ENCODE assay signal across 23 mouse cellular contexts in genomic region chr2:36172574-36172973, GRCm38 (mm10). TPM values are rescaled to one million over a fixed set of nuclear protein-coding genes. Genes with fewer than 3 reads are reported as not detected.
DNase-seq lines count a peak whose midpoint lies in the region; ATAC-seq and TF ChIP-seq lines count a peak whose summit lies in the region.
"Had no signal": no experiment of that assay in that cellular context is flagged by ENCODE, and none has a peak within 500 bp of the region (broad histone marks: within the 10 kb centered on the region; RNA-seq: fewer than 3 reads in every experiment).

No protein-coding gene starts in this region.

- no peaks in the 10 kb centered on the region for H3K4me1 ChIP-seq in kidney, postnatal 0 days (replicated peaks; ENCODE audit: insufficient read depth, low read length)
- H3K4me1 ChIP-seq in kidney, adult 2 months (ENCODE audit: control insufficient read depth, insufficient read depth, low read length): no peaks in the 10 kb centered on the region
- H3K4me1 ChIP-seq in liver, embryonic 16.5 days (ENCODE audit: control insufficient read depth, low read depth, low read length): no peaks in the 10 kb centered on the region
- H3K4me1 ChIP-seq in liver, embryonic 11.5 days (replicated peaks; ENCODE audit: control insufficient read depth, insufficient read depth, low read length): no peaks in the 10 kb centered on the region
- no peaks in the 10 kb centered on the region for H3K4me1 ChIP-seq in midbrain, embryonic 11.5 days (ENCODE audit: control insufficient read depth, insufficient read depth, low read length)
- H3K4me1 ChIP-seq in midbrain, embryonic 10.5 days: no peaks in the 10 kb centered on the region
- peaks cover 11% of the 10 kb centered on the region for H3K4me1 ChIP-seq in hindbrain, embryonic 13.5 days (replicated peaks)
- H3K4me1 ChIP-seq: neural tube, embryonic 15.5 days had no signal

- 0 out of 2 replicates have a peak, but pooled peaks cover 9% of the 10 kb centered on the region for H3K36me3 ChIP-seq in kidney, postnatal 0 days (ENCODE audit: insufficient read depth, low read length)
- no peaks in the 10 kb centered on the region; the same call in none of the 2 replicates for H3K36me3 ChIP-seq in kidney, adult 2 months (ENCODE audit: control insufficient read depth, insufficient read depth, low read length)
- H3K36me3 ChIP-seq in liver, embryonic 16.5 days (ENCODE audit: control insufficient read depth, insufficient read depth): peaks cover 3% of the 10 kb centered on the region; the same call in 1 of the 2 replicates
- peaks cover 2% of the 10 kb centered on the region; the same call in 1 of the 2 replicates for H3K36me3 ChIP-seq in liver, embryonic 11.5 days (ENCODE audit: control insufficient read depth, insufficient read depth, low read length)
- H3K36me3 ChIP-seq in midbrain, embryonic 11.5 days (ENCODE audit: control insufficient read depth, insufficient read depth, low read length): no peaks in the 10 kb centered on the region
- H3K36me3 ChIP-seq in midbrain, embryonic 10.5 days: peaks cover 9% of the 10 kb centered on the region
- H3K36me3 ChIP-seq in hindbrain, embryonic 13.5 days: peaks cover 21% of the 10 kb centered on the region

- H3K27me3 ChIP-seq in kidney, postnatal 0 days (ENCODE audit: insufficient read depth, low read length): no peaks in the 10 kb centered on the region
- no peaks in the 10 kb centered on the region for H3K27me3 ChIP-seq in kidney, adult 2 months (replicated peaks; ENCODE audit: control insufficient read depth, insufficient read depth, low read length)
- H3K27me3 ChIP-seq in liver, embryonic 16.5 days (ENCODE audit: control insufficient read depth, insufficient read depth, low read depth, low read length): no peaks in the 10 kb centered on the region
- H3K27me3 ChIP-seq in liver, embryonic 11.5 days (replicated peaks; ENCODE audit: control insufficient read depth, insufficient read depth, low read length): no peaks in the 10 kb centered on the region
- no peaks in the 10 kb centered on the region for H3K27me3 ChIP-seq in midbrain, embryonic 11.5 days (ENCODE audit: control insufficient read depth, insufficient read depth, low read length)
- H3K27me3 ChIP-seq in midbrain, embryonic 10.5 days (ENCODE audit: low read depth, poor library complexity, severe bottlenecking): no peaks in the 10 kb centered on the region
- no peaks in the 10 kb centered on the region for H3K27me3 ChIP-seq in hindbrain, embryonic 13.5 days
- H3K27me3 ChIP-seq: CH12.LX; forebrain, embryonic 13.5 days; heart, embryonic 12.5 days; midbrain, embryonic 12.5 days; neural tube, embryonic 15.5 days; Patski had no signal

- no peak for ATAC-seq in kidney, postnatal 0 days (replicated peaks; ENCODE audit: low FRiP score, low read depth)
- 0 out of 2 replicates have a peak, but pooled peaks have one; percentile 41 for ATAC-seq in liver, embryonic 16.5 days (ENCODE audit: low read depth)
- no peak for ATAC-seq in liver, embryonic 11.5 days (replicated peaks; ENCODE audit: low FRiP score)
- no peak for ATAC-seq in midbrain, embryonic 11.5 days (ENCODE audit: low FRiP score)
- ATAC-seq in hindbrain, embryonic 13.5 days (ENCODE audit: low FRiP score): no peak
- ATAC-seq: intestine, postnatal 0 days; Patski had no signal

- no peak for TF ChIP-seq POLR2A in kidney, adult 2 months (IDR thresholded peaks at IDR 0.05; ENCODE audit: low read depth, low read length)

- no peak overlapping the region for H3K4me2 ChIP-seq in kidney, postnatal 0 days (ENCODE audit: low read length)
- H3K4me2 ChIP-seq in liver, embryonic 16.5 days (ENCODE audit: low read depth, low read length): no peak overlapping the region
- no peak overlapping the region for H3K4me2 ChIP-seq in liver, embryonic 11.5 days
- H3K4me2 ChIP-seq in midbrain, embryonic 11.5 days: no peak overlapping the region
- no peak overlapping the region for H3K4me2 ChIP-seq in hindbrain, embryonic 13.5 days
- H3K4me2 ChIP-seq: forebrain, embryonic 13.5 days; heart, embryonic 12.5 days; midbrain, embryonic 12.5 days; neural tube, embryonic 15.5 days had no signal

- WGBS in kidney, postnatal 0 days: 68% methylated on average over 3 of the region's 3 CpGs
- 62% methylated on average over 3 of the region's 3 CpGs for WGBS in kidney, adult 2 months
- 68% methylated on average over 3 of the region's 3 CpGs for WGBS in liver, embryonic 16.5 days (ENCODE audit: insufficient replicate concordance)
- WGBS in liver, embryonic 11.5 days: 87% methylated on average over 3 of the region's 3 CpGs
- 75% methylated on average over 3 of the region's 3 CpGs for WGBS in midbrain, embryonic 11.5 days
- 80% methylated on average over 3 of the region's 3 CpGs for WGBS in midbrain, embryonic 10.5 days
- 84% methylated on average over 3 of the region's 3 CpGs for WGBS in hindbrain, embryonic 13.5 days

- no peak overlapping the region for H3K9ac ChIP-seq in kidney, postnatal 0 days (ENCODE audit: low read depth, low read length)
- H3K9ac ChIP-seq in liver, embryonic 16.5 days (ENCODE audit: low read depth, low read length): no peak overlapping the region
- H3K9ac ChIP-seq in liver, embryonic 11.5 days (ENCODE audit: low read depth, low read length): no peak overlapping the region
- H3K9ac ChIP-seq in midbrain, embryonic 11.5 days (ENCODE audit: low read length): no peak overlapping the region
- H3K9ac ChIP-seq in hindbrain, embryonic 13.5 days: no peak overlapping the region
- H3K9ac ChIP-seq: forebrain, embryonic 13.5 days; heart, embryonic 12.5 days; midbrain, embryonic 12.5 days; neural tube, embryonic 15.5 days had no signal

- no peaks in the 10 kb centered on the region for H3K9me3 ChIP-seq in kidney, postnatal 0 days (replicated peaks; ENCODE audit: low read length)
- H3K9me3 ChIP-seq in liver, embryonic 16.5 days (replicated peaks; ENCODE audit: control insufficient read depth, low read length): no peaks in the 10 kb centered on the region
- H3K9me3 ChIP-seq in liver, embryonic 11.5 days (ENCODE audit: control insufficient read depth, low read length): no peaks in the 10 kb centered on the region
- H3K9me3 ChIP-seq in midbrain, embryonic 11.5 days (ENCODE audit: control insufficient read depth, low read length): no peaks in the 10 kb centered on the region
- no peaks in the 10 kb centered on the region for H3K9me3 ChIP-seq in midbrain, embryonic 10.5 days (replicated peaks)
- no peaks in the 10 kb centered on the region for H3K9me3 ChIP-seq in hindbrain, embryonic 13.5 days
- H3K9me3 ChIP-seq: forebrain, embryonic 13.5 days; G1E; heart, embryonic 12.5 days; midbrain, embryonic 12.5 days; neural tube, embryonic 15.5 days had no signal

- no peak for TF ChIP-seq CTCF in kidney, postnatal 0 days (IDR thresholded peaks at IDR 0.05; ENCODE audit: low read depth)
- TF ChIP-seq CTCF in kidney, adult 2 months (conservative IDR thresholded peaks at IDR 0.05; ENCODE audit: insufficient read depth, insufficient read length, low read depth, low read length): no peak

- peak; percentile 8 for DNase-seq in kidney, postnatal 0 days (ENCODE audit: low spot score)
- DNase-seq in kidney, adult 2 months: no peak
- DNase-seq in liver, embryonic 11.5 days (ENCODE audit: low spot score): no peak
- DNase-seq in midbrain, embryonic 11.5 days (ENCODE audit: low spot score, missing footprints): peak; percentile 84
- DNase-seq in midbrain, embryonic 10.5 days (ENCODE audit: low spot score): no peak
- DNase-seq: B cell, adult 2 months; cerebellum, adult 11 months; cerebellum, postnatal 10 days; heart, postnatal 14 days; kidney, postnatal 25 days; right cerebral cortex, adult 18-20 months; right cerebral cortex, postnatal 4 days; thymus, postnatal 14 days had no signal

- 0 out of 2 replicates have a peak overlapping the region, but pooled peaks have one; percentile 2 for H3K27ac ChIP-seq in kidney, postnatal 0 days
- H3K27ac ChIP-seq in kidney, adult 2 months (ENCODE audit: insufficient read depth, low read depth, low read length): no peak overlapping the region
- H3K27ac ChIP-seq in liver, embryonic 16.5 days (ENCODE audit: low read length): no peak overlapping the region
- no peak overlapping the region for H3K27ac ChIP-seq in liver, embryonic 11.5 days (ENCODE audit: low read depth, low read length)
- no peak overlapping the region for H3K27ac ChIP-seq in midbrain, embryonic 11.5 days (ENCODE audit: low read depth, low read length)
- no peak overlapping the region for H3K27ac ChIP-seq in midbrain, embryonic 10.5 days (replicated peaks)
- no peak overlapping the region for H3K27ac ChIP-seq in hindbrain, embryonic 13.5 days
- H3K27ac ChIP-seq: midbrain, embryonic 12.5 days; neural tube, embryonic 15.5 days had no signal

- no peak overlapping the region for H3K4me3 ChIP-seq in kidney, postnatal 0 days (replicated peaks; ENCODE audit: low read depth, low read length)
- no peak overlapping the region for H3K4me3 ChIP-seq in kidney, adult 2 months (ENCODE audit: insufficient read depth, low read depth, low read length)
- no peak overlapping the region for H3K4me3 ChIP-seq in liver, embryonic 16.5 days (ENCODE audit: low read depth, low read length)
- no peak overlapping the region for H3K4me3 ChIP-seq in liver, embryonic 11.5 days (ENCODE audit: low read depth, low read length)
- no peak overlapping the region for H3K4me3 ChIP-seq in midbrain, embryonic 11.5 days (ENCODE audit: low read depth, low read length)
- no peak overlapping the region for H3K4me3 ChIP-seq in midbrain, embryonic 10.5 days
- no peak overlapping the region for H3K4me3 ChIP-seq in hindbrain, embryonic 13.5 days
- H3K4me3 ChIP-seq: forebrain, embryonic 13.5 days; heart, embryonic 12.5 days; midbrain, embryonic 12.5 days; neural tube, embryonic 15.5 days had no signal

RNA-seq across cellular contexts. Expression of gene Rbm18, which starts 36.0 kb away (rescaled TPM):
- polyA plus RNA-seq in kidney, postnatal 0 days (2015; fragmentation: Nextera tagmentation; extraction: Ambion mirVana): 59.8 and 62.5 TPM in 2 replicates
- polyA plus RNA-seq in kidney, adult 2 months (2012; rRNA removed): 10.9 and 15.2 TPM in 2 replicates
- polyA plus RNA-seq in liver, embryonic 16.5 days (2015; fragmentation: Nextera tagmentation; extraction: Ambion mirVana): 22.4 TPM in 2 replicates
- 38.4 and 42.8 TPM in 2 replicates for polyA plus RNA-seq in liver, embryonic 11.5 days (2014; fragmentation: Nextera tagmentation; extraction: Ambion mirVana)
- polyA plus RNA-seq in midbrain, embryonic 11.5 days (2014; fragmentation: Nextera tagmentation; extraction: Ambion mirVana): 119 and 127 TPM in 2 replicates
- polyA plus RNA-seq in midbrain, embryonic 10.5 days (2016; fragmentation: Nextera tagmentation; extraction: Ambion mirVana): 80.8 and 95.4 TPM in 2 replicates
- 142 and 148 TPM in 2 replicates for polyA plus RNA-seq in hindbrain, embryonic 13.5 days (2015; fragmentation: Nextera tagmentation; extraction: Ambion mirVana)

RNA-seq across cellular contexts. Expression of gene Mrrf, which starts 36.4 kb away (rescaled TPM):
- 25.4 and 28.6 TPM in 2 replicates for polyA plus RNA-seq in kidney, postnatal 0 days (2015; fragmentation: Nextera tagmentation; extraction: Ambion mirVana)
- polyA plus RNA-seq in kidney, adult 2 months (2012; rRNA removed): 54.0 and 65.1 TPM in 2 replicates
- polyA plus RNA-seq in liver, embryonic 16.5 days (2015; fragmentation: Nextera tagmentation; extraction: Ambion mirVana): 14.6 and 17.0 TPM in 2 replicates
- 31.4 and 36.2 TPM in 2 replicates for polyA plus RNA-seq in liver, embryonic 11.5 days (2014; fragmentation: Nextera tagmentation; extraction: Ambion mirVana)
- polyA plus RNA-seq in midbrain, embryonic 11.5 days (2014; fragmentation: Nextera tagmentation; extraction: Ambion mirVana): 29.9 and 30.8 TPM in 2 replicates
- 25.6 and 30.1 TPM in 2 replicates for polyA plus RNA-seq in midbrain, embryonic 10.5 days (2016; fragmentation: Nextera tagmentation; extraction: Ambion mirVana)
- 23.8 and 27.2 TPM in 2 replicates for polyA plus RNA-seq in hindbrain, embryonic 13.5 days (2015; fragmentation: Nextera tagmentation; extraction: Ambion mirVana)

RNA-seq across cellular contexts. Expression of gene Ptgs1, which starts 57.7 kb away (rescaled TPM):
- polyA plus RNA-seq in kidney, postnatal 0 days (2015; fragmentation: Nextera tagmentation; extraction: Ambion mirVana): 41.9 and 42.0 TPM in 2 replicates
- 25.6 and 28.2 TPM in 2 replicates for polyA plus RNA-seq in kidney, adult 2 months (2012; rRNA removed)
- 20.9 and 22.5 TPM in 2 replicates for polyA plus RNA-seq in liver, embryonic 16.5 days (2015; fragmentation: Nextera tagmentation; extraction: Ambion mirVana)
- 28.6 and 30.3 TPM in 2 replicates for polyA plus RNA-seq in liver, embryonic 11.5 days (2014; fragmentation: Nextera tagmentation; extraction: Ambion mirVana)
- 3.0 and 4.2 TPM in 2 replicates for polyA plus RNA-seq in midbrain, embryonic 11.5 days (2014; fragmentation: Nextera tagmentation; extraction: Ambion mirVana)
- polyA plus RNA-seq in midbrain, embryonic 10.5 days (2016; fragmentation: Nextera tagmentation; extraction: Ambion mirVana): 3.6 and 4.7 TPM in 2 replicates
- polyA plus RNA-seq in hindbrain, embryonic 13.5 days (2015; fragmentation: Nextera tagmentation; extraction: Ambion mirVana): 5.1 and 5.2 TPM in 2 replicates

Comparison
In these comparisons a context has a peak if more than half of its experiments do, and no peak if none do; other contexts are left out.
1. DNase-seq: peak in kidney, postnatal 0 days (single experiment) and midbrain, embryonic 11.5 days (single experiment); none in kidney, adult 2 months (single experiment), liver, embryonic 11.5 days (single experiment) and midbrain, embryonic 10.5 days (single experiment).